Comparison of ENCODE assay signal across 10 mouse cellular contexts in the genomic region with DNA sequence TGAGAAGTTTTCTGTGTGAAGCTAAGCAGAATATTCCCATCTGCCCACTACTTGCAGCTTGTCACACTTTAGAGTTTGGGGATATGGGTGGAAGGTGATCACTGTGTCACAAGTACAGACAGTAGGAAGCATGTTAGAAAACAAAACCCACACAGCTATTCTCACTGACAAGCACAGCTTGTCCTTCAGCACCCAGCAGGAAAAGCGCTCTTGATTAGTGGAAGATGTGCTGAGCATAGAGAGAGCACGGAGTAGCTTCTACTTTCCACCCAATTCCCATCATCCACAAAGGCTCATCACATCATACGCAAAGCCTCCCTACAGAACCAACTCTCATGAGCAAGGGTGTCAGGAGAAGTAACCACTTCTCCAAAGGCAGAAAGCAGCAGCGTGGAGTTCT. TPM values are rescaled to one million over a fixed set of nuclear protein-coding genes. Genes with fewer than 3 reads are reported as not detected.
A peak's percentile ranks its signal among the peaks of the same experiment; 100 is the strongest.
DNase-seq lines count a peak whose midpoint lies in the region; ATAC-seq and TF ChIP-seq lines count a peak whose summit lies in the region.
"Had no signal": no experiment of that assay in that cellular context is flagged by ENCODE, and none has a peak within 500 bp of the region (broad histone marks: within the 10 kb centered on the region; RNA-seq: fewer than 3 reads in every experiment).

No protein-coding gene starts in this region.

- WGBS in intestine, embryonic 14.5 days: 64% methylated on average over 4 of the region's 4 CpGs
- WGBS in intestine, postnatal 0 days: 74% methylated on average over 4 of the region's 4 CpGs
- 54% methylated on average over 4 of the region's 4 CpGs for WGBS in embryonic facial prominence, embryonic 10.5 days
- 61% methylated on average over 4 of the region's 4 CpGs for WGBS in forebrain, embryonic 16.5 days
- 51% methylated on average over 4 of the region's 4 CpGs for WGBS in midbrain, embryonic 14.5 days

- no peak for ATAC-seq in intestine, embryonic 14.5 days (replicated peaks; ENCODE audit: low FRiP score, low TSS enrichment, low read depth)
- no peak for ATAC-seq in intestine, postnatal 0 days
- ATAC-seq in forebrain, embryonic 16.5 days: no peak
- ATAC-seq in midbrain, embryonic 14.5 days (ENCODE audit: low FRiP score, low TSS enrichment): no peak
- ATAC-seq in activated CD4-positive, CD25-positive, alpha-beta regulatory T cell, adult 4 months: no peak

- H3K27ac ChIP-seq in intestine, embryonic 14.5 days (ENCODE audit: low read depth): no peak overlapping the region
- no peak overlapping the region for H3K27ac ChIP-seq in intestine, postnatal 0 days (ENCODE audit: low read depth, low read length)
- H3K27ac ChIP-seq in embryonic facial prominence, embryonic 10.5 days (replicated peaks): no peak overlapping the region
- H3K27ac ChIP-seq in forebrain, embryonic 16.5 days (ENCODE audit: low read length): no peak overlapping the region
- no peak overlapping the region for H3K27ac ChIP-seq in midbrain, embryonic 14.5 days (replicated peaks; ENCODE audit: low read depth, low read length)

- H3K4me3 ChIP-seq in intestine, embryonic 14.5 days (ENCODE audit: low read depth, low read length): peak overlapping the region; percentile 44; the same call in 1 of the 2 replicates
- H3K4me3 ChIP-seq in intestine, postnatal 0 days (ENCODE audit: low read depth, low read length): no peak overlapping the region
- peak overlapping the region; percentile 79; the same call in 1 of the 2 replicates for H3K4me3 ChIP-seq in embryonic facial prominence, embryonic 10.5 days
- peak overlapping the region; percentile 75 for H3K4me3 ChIP-seq in forebrain, embryonic 16.5 days (replicated peaks; ENCODE audit: low read length)
- H3K4me3 ChIP-seq in midbrain, embryonic 14.5 days (replicated peaks; ENCODE audit: low read depth, low read length): peak overlapping the region; percentile 78

- no peaks in the 10 kb centered on the region for H3K9me3 ChIP-seq in intestine, embryonic 14.5 days (ENCODE audit: control insufficient read depth, low read length)
- no peaks in the 10 kb centered on the region for H3K9me3 ChIP-seq in intestine, postnatal 0 days (ENCODE audit: control insufficient read depth)
- no peaks in the 10 kb centered on the region for H3K9me3 ChIP-seq in embryonic facial prominence, embryonic 10.5 days
- no peaks in the 10 kb centered on the region for H3K9me3 ChIP-seq in forebrain, embryonic 16.5 days (ENCODE audit: control insufficient read depth, low read length)
- H3K9me3 ChIP-seq in midbrain, embryonic 14.5 days (ENCODE audit: control insufficient read depth, low read length): no peaks in the 10 kb centered on the region

- peak overlapping the region; percentile 96 for H3K4me2 ChIP-seq in intestine, embryonic 14.5 days (ENCODE audit: low read length)
- H3K4me2 ChIP-seq in intestine, postnatal 0 days (replicated peaks; ENCODE audit: low read depth): no peak overlapping the region
- peak overlapping the region; percentile 79 for H3K4me2 ChIP-seq in forebrain, embryonic 16.5 days (ENCODE audit: low read length)
- peak overlapping the region; percentile 71 for H3K4me2 ChIP-seq in midbrain, embryonic 14.5 days (ENCODE audit: low read length)

- H3K27me3 ChIP-seq in intestine, embryonic 14.5 days (replicated peaks; ENCODE audit: control insufficient read depth, insufficient read depth, low read length): peaks cover 45% of the 10 kb centered on the region
- peaks cover 36% of the 10 kb centered on the region for H3K27me3 ChIP-seq in intestine, postnatal 0 days (replicated peaks; ENCODE audit: control insufficient read depth, insufficient read depth, low read length)
- H3K27me3 ChIP-seq in embryonic facial prominence, embryonic 10.5 days (replicated peaks; ENCODE audit: low read depth, poor library complexity, severe bottlenecking): peaks cover 52% of the 10 kb centered on the region
- H3K27me3 ChIP-seq in forebrain, embryonic 16.5 days (replicated peaks; ENCODE audit: control insufficient read depth, insufficient read depth, low read length): no peaks in the 10 kb centered on the region
- no peaks in the 10 kb centered on the region for H3K27me3 ChIP-seq in midbrain, embryonic 14.5 days (ENCODE audit: control insufficient read depth, insufficient read depth, low read length)

- H3K9ac ChIP-seq in intestine, embryonic 14.5 days (ENCODE audit: low read length): no peak overlapping the region
- H3K9ac ChIP-seq in intestine, postnatal 0 days (ENCODE audit: low read depth, low read length): no peak overlapping the region
- H3K9ac ChIP-seq in forebrain, embryonic 16.5 days (replicated peaks; ENCODE audit: low read depth, low read length): peak overlapping the region; percentile 83; the same call in 1 of the 2 replicates
- H3K9ac ChIP-seq in midbrain, embryonic 14.5 days (replicated peaks; ENCODE audit: low read length): no peak overlapping the region

- no peaks in the 10 kb centered on the region for H3K36me3 ChIP-seq in intestine, embryonic 14.5 days (ENCODE audit: control insufficient read depth, insufficient read depth, low read length)
- H3K36me3 ChIP-seq in intestine, postnatal 0 days (ENCODE audit: control insufficient read depth, insufficient read depth): no peaks in the 10 kb centered on the region
- H3K36me3 ChIP-seq in embryonic facial prominence, embryonic 10.5 days (replicated peaks): no peaks in the 10 kb centered on the region
- H3K36me3 ChIP-seq in forebrain, embryonic 16.5 days (ENCODE audit: control insufficient read depth, insufficient read depth): no peaks in the 10 kb centered on the region
- no peaks in the 10 kb centered on the region for H3K36me3 ChIP-seq in midbrain, embryonic 14.5 days (ENCODE audit: control insufficient read depth, insufficient read depth, low read length)
- H3K36me3 ChIP-seq: G1E had no signal

- DNase-seq in intestine, embryonic 14.5 days (ENCODE audit: low spot score): no peak
- no peak for DNase-seq in embryonic facial prominence, embryonic 10.5 days (ENCODE audit: low spot score)
- peak; percentile 11 for DNase-seq in midbrain, embryonic 14.5 days
- no peak for DNase-seq in ovary, adult 18-20 months (ENCODE audit: low spot score)
- DNase-seq in adrenal gland, postnatal 25 days: no peak

- no peak for TF ChIP-seq CTCF in intestine, postnatal 0 days (IDR thresholded peaks at IDR 0.05; ENCODE audit: low read depth)

- H3K4me1 ChIP-seq in intestine, embryonic 14.5 days (replicated peaks; ENCODE audit: control insufficient read depth, insufficient read depth, low read length): no peaks in the 10 kb centered on the region
- H3K4me1 ChIP-seq in intestine, postnatal 0 days (replicated peaks; ENCODE audit: control insufficient read depth, insufficient read depth, low read length): no peaks in the 10 kb centered on the region
- peaks cover 15% of the 10 kb centered on the region for H3K4me1 ChIP-seq in embryonic facial prominence, embryonic 10.5 days
- 0 out of 2 replicates have a peak, but pooled peaks cover 11% of the 10 kb centered on the region for H3K4me1 ChIP-seq in forebrain, embryonic 16.5 days (replicated peaks; ENCODE audit: control insufficient read depth, insufficient read depth, low read length)
- H3K4me1 ChIP-seq in midbrain, embryonic 14.5 days (ENCODE audit: control insufficient read depth, insufficient read depth, low read length): 0 out of 2 replicates have a peak, but pooled peaks cover 4% of the 10 kb centered on the region

RNA-seq across cellular contexts. Expression of a gene that starts 1.4 kb away (rescaled TPM):
- 4.4 and 5.2 TPM in 2 replicates for polyA plus RNA-seq in intestine, embryonic 14.5 days (2014; fragmentation: Nextera tagmentation; extraction: Ambion mirVana)
- polyA plus RNA-seq in intestine, postnatal 0 days (2015; fragmentation: Nextera tagmentation; extraction: Ambion mirVana): 1.4 and 1.6 TPM in 2 replicates
- polyA plus RNA-seq in embryonic facial prominence, embryonic 10.5 days (2016; fragmentation: Nextera tagmentation; extraction: Ambion mirVana): 0.16 and 0.18 TPM in 2 replicates
- polyA plus RNA-seq in forebrain, embryonic 16.5 days (2015; fragmentation: Nextera tagmentation; extraction: Ambion mirVana): 7.3 and 8.4 TPM in 2 replicates
- polyA plus RNA-seq in midbrain, embryonic 14.5 days (2014; fragmentation: Nextera tagmentation; extraction: Ambion mirVana): 11.7 and 12.9 TPM in 2 replicates
- polyA plus RNA-seq in activated CD4-positive, CD25-positive, alpha-beta regulatory T cell, adult 4 months (2017; shearing (Covaris generic)): not detected
- total RNA-seq in adrenal gland, postnatal 25 days (2021): 0.24 and 0.67 TPM in 2 replicates
- total RNA-seq: gastrocnemius, adult 8-10 months had no signal
- polyA plus RNA-seq: G1E had no signal
